Mouse (Mus musculus) gastrocnemius, adult 2 months (tissue): ENCODE results near the gene Lrp6. TPM values are rescaled to one million over a fixed set of nuclear protein-coding genes. Genes with fewer than 3 reads are reported as not detected.

Source experiments
- DNase-seq: peaks from one replicate; pipeline ENCODE4 v3.0.0; 2022
- H3K27ac ChIP-seq: fragments of 200-600 bp; 2 replicates; pipeline ENCODE4 v1.8.1; 2022; ENCODE audit warnings: mild to moderate bottlenecking
- H3K4me3 ChIP-seq: fragments of 200-600 bp; 2 replicates; pipeline ENCODE4 v1.8.1; 2022; ENCODE audit warnings: mild to moderate bottlenecking, moderate library complexity
- CTCF ChIP-seq: fragments of 200-600 bp; IDR thresholded peaks from 2 replicates; pipeline ENCODE4 v1.8.1; 2022; ENCODE audit warnings: antibody characterized with exemption, mild to moderate bottlenecking, moderate library complexity
- intact Hi-C: fragments of 180-260 bp; cut with DNase I; formaldehyde crosslinking; loops from one replicate; pipeline ENCODE4 v1.15.1; 2025
- total RNA-seq, 2 experiments: library from RNA; stranded (reverse); gene quantifications; 2 replicates each; pipeline ENCODE4 v1.2.3; 2021

The Lrp6 gene
- total RNA-seq, 2 experiments from 2014 or later, result 45.0 to 46.7 TPM

- peak overlapping the region; percentile 98 for H3K27ac ChIP-seq
- peak overlapping the region; percentile 83 for H3K4me3 ChIP-seq
- intact Hi-C loops, result loop anchor here (2.0 to 5.0 kb wide), 2 partner anchors 53 to 78 kb away; no protein-coding TSS in a partner anchor
- DNase-seq, result peak; percentile 32
- no peak; the same call in 1 of the 2 replicates for TF ChIP-seq CTCF
Observed at GRCm38 (mm10) chr6:134565606-134566247, 1.0 kb downstream of the Lrp6 start.

- intact Hi-C loops, result loop anchor here (2.0 kb wide), 1 partner anchor 52 kb away; no protein-coding TSS in a partner anchor
- Histone ChIP-seq H3K4me3 (peak overlapping the region; percentile 83), H3K27ac (peak overlapping the region; percentile 98)
- no peak for DNase-seq
- TF ChIP-seq CTCF, result no peak
Observed at GRCm38 (mm10) chr6:134564539-134564938, 2.2 kb downstream of the Lrp6 start.

- no peak overlapping the region for H3K4me3 ChIP-seq
- intact Hi-C loops, result no loop called here
- TF ChIP-seq CTCF, result no peak
- DNase-seq, result no peak
- H3K27ac ChIP-seq, result peak overlapping the region; percentile 31; the same call in 1 of the 2 replicates
Observed at GRCm38 (mm10) chr6:134559635-134560034, 7.1 kb downstream of the Lrp6 start.

DNA sequence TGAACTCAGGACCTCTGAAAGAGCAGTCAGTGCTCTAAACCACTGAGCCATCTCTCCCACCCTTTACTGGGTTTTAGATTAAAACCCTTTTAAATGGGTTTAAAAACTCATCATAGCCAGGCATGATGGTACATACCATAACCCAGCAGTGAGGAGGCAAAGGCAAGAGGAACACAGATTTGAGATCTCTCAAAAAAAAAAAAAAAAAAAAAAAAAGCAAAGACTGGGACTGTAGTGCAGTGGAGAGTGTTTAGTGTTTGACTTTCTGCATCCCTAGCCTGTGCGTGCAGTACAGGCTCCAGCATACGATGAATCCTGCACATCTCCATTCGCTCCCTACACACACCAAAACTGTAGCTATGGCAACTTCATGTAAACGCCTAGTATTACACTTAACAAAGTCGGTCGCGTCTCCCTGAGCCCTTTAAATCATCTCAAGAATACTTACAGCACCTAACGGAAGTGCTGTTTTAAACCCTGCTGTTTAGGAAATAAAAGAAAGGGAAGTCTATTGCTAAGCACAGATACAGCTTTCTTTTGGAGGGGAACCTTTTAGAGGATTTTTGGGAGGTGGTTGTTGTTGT is 8.1 kb downstream of the Lrp6 start:
- no peak for TF ChIP-seq CTCF
- intact Hi-C loops, result no loop called here
- H3K4me3 ChIP-seq, result no peak overlapping the region
- DNase-seq, result no peak
- H3K27ac ChIP-seq, result 0 out of 2 replicates have a peak overlapping the region, but pooled peaks have one; percentile 20

DNA sequence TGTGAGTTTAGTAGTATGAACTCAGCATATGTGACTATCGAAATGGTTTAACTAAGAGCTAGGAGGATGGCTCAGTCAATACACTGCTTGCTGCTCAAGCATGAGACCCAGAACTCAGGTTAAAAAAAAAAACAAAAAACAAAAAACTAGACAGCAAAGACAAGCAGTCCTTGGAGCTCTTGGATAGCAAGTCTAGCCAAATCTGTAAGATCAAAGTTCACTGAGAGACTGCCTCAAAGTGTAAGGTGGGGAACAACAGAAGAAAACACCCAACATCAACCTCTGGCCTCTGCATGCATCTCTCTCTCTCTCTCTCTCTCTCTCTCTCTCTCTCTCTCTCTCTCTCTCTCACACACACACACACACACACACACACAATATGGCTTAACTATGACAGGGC is 9.7 kb downstream of the Lrp6 start:
- Histone ChIP-seq H3K27ac (peak overlapping the region; percentile 60), H3K4me3 (no peak overlapping the region)
- intact Hi-C loops, result no loop called here
- DNase-seq, result no peak
- no peak for TF ChIP-seq CTCF

DNA sequence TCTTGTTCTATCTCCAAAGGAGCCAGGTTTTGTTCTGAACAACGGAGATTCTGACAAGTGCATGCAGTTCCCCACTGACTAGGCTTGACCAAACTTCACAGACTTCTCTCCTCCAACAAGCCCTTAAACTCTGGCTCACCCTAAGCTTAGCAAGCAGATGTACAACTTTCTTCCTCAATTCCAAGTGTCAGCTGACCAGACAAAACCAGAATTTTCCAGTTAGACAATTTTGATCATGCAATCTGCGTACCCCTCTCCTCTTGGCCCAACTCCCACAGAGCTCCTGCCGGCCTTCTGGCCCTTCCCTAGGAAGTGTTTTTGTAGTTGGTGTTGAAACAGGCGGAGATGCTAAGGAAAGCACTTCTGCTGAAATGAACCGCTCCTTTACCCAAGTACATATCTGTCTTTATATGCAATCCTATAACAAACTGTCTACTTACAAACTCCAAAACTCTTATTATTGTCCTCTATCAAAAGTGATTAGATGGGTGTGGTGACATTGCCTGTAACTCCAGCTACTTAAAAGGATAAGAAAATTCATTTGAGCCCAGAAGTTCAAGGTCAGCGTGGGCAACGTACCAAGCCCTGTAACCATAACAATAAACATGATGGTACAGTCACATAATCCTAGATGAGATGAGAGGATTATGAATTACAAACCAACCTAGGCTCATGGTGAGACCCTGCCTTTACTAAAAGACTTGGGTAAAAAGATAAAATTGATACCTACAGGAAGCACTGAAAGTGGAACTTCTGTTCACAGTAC is 10.4 kb downstream of the Lrp6 start:
- H3K27ac ChIP-seq, result peak overlapping the region; percentile 60
- intact Hi-C loops, result no loop called here
- TF ChIP-seq CTCF, result no peak
- DNase-seq, result peak; percentile 51
- no peak overlapping the region; the same call in 1 of the 2 replicates for H3K4me3 ChIP-seq

GRCm38 (mm10) chr6:134555178-134555577 is 11.6 kb downstream of the Lrp6 start:
- intact Hi-C loops, result no loop called here

DNA sequence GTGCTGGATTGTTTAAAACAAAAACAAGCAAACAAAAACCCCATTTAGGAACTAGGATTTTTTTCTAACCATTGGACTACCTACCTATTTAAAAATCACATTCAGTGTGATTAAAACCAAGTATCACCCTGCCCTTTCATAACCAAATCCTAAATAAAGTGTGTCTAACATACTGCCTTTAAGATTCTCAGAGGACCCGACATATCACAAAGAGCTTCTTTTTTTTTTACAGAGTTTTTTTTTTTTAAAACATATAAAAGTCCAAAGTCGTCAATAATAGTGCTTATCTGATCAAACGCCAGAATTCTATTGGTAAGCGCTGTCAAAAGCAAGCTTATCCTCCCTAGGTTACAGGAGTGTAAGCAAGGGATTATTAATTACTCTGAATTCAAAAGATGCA is 12.5 kb downstream of the Lrp6 start:
- peak overlapping the region; percentile 28; the same call in 1 of the 2 replicates for H3K27ac ChIP-seq
- no peak overlapping the region for H3K4me3 ChIP-seq
- DNase-seq, result no peak
- intact Hi-C loops, result no loop called here
- no peak for TF ChIP-seq CTCF

More at GRCm38 (mm10) chr6:134555178-134555577, 11.6 kb downstream of the Lrp6 start:
- Histone ChIP-seq H3K4me3 (no peak overlapping the region), H3K27ac (no peak overlapping the region; the same call in 1 of the 2 replicates)
- TF ChIP-seq CTCF, result no peak
- DNase-seq, result no peak

- TF ChIP-seq CTCF, result no peak
- Histone ChIP-seq H3K27ac (no peak overlapping the region), H3K4me3 (no peak overlapping the region)
- DNase-seq, result no peak
- intact Hi-C loops, result no loop called here
Observed at GRCm38 (mm10) chr6:134551007-134551406, 15.8 kb downstream of the Lrp6 start.

GRCm38 (mm10) chr6:134550396-134550795 is 16.4 kb downstream of the Lrp6 start:
- intact Hi-C loops, result no loop called here
- no peak for DNase-seq

DNA sequence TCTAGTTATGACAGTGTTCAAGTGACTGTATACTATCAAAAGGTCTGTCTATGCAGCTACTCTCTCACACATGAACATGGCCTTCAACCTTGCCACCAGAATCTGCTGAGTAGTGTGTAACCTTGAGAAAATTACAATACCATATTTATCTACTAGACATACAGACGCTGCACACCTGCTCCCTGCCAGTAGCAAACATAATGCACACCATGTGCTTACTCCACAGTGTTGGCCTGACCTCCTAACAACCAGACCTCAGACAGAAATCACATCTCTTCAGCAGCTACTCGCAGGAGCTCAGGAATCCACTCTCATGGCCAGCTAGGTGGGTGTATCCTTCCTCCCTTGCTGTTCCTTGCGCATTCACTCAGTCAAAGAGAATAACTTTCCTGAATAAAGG is 21.9 kb downstream of the Lrp6 start:
- H3K4me3 ChIP-seq, result no peak overlapping the region
- TF ChIP-seq CTCF, result no peak
- peak overlapping the region; percentile 41; the same call in 1 of the 2 replicates for H3K27ac ChIP-seq
- no peak for DNase-seq
- intact Hi-C loops, result no loop called here

More at GRCm38 (mm10) chr6:134550396-134550795, 16.4 kb downstream of the Lrp6 start:
- no peak overlapping the region for H3K27ac ChIP-seq
- TF ChIP-seq CTCF, result no peak
- H3K4me3 ChIP-seq, result no peak overlapping the region

- DNase-seq, result no peak
- intact Hi-C loops, result no loop called here
- TF ChIP-seq CTCF, result no peak
- H3K27ac ChIP-seq, result peak overlapping the region; percentile 41; the same call in 1 of the 2 replicates
- no peak overlapping the region for H3K4me3 ChIP-seq
Observed at GRCm38 (mm10) chr6:134544093-134544492, 22.7 kb downstream of the Lrp6 start.

GRCm38 (mm10) chr6:134543607-134544006 is 23.2 kb downstream of the Lrp6 start:
- intact Hi-C loops, result no loop called here
- H3K27ac ChIP-seq, result peak overlapping the region; percentile 62
- DNase-seq, result no peak
- no peak overlapping the region for H3K4me3 ChIP-seq
- no peak for TF ChIP-seq CTCF
